Mouse (Mus musculus): ENCODE results near the gene Cnga3. TPM values are rescaled to one million over a fixed set of nuclear protein-coding genes. Genes with fewer than 3 reads are reported as not detected.

Gene Cnga3
- polyA plus RNA-seq, 1 experiment from 2014 or later: not detected

GRCm38 (mm10) chr1:37288181-37288935 is 74.1 kb downstream of the Cnga3 start:
- no peak overlapping the region for H3K27ac ChIP-seq (replicated peaks)
- WGBS: 64% methylated on average over 11 of the region's 11 CpGs
- no peak overlapping the region for H3K4me2 ChIP-seq

GRCm38 (mm10) chr1:37288941-37289340 is 74.7 kb downstream of the Cnga3 start:
- no peak overlapping the region for H3K4me2 ChIP-seq
- H3K9me3 ChIP-seq: no peaks in the 10 kb centered on the region
- H3K27me3 ChIP-seq: no peaks in the 10 kb centered on the region
- no peak overlapping the region for H3K27ac ChIP-seq (replicated peaks)
- no peaks in the 10 kb centered on the region for H3K36me3 ChIP-seq
- WGBS: 86% methylated on average over 7 of the region's 7 CpGs
- H3K4me3 ChIP-seq: no peak overlapping the region
- no peaks in the 10 kb centered on the region; the same call in 1 of the 2 replicates for H3K4me1 ChIP-seq (replicated peaks)
- H3K9ac ChIP-seq: no peak overlapping the region
- no peak for ATAC-seq (ENCODE audit: low read depth)

More at GRCm38 (mm10) chr1:37288181-37288935, 74.1 kb downstream of the Cnga3 start:
- Histone ChIP-seq H3K9ac (no peak overlapping the region), H3K4me1 (replicated peaks) (no peaks in the 10 kb centered on the region; the same call in 1 of the 2 replicates), H3K27me3 (no peaks in the 10 kb centered on the region), H3K9me3 (no peaks in the 10 kb centered on the region), H3K36me3 (no peaks in the 10 kb centered on the region), H3K4me3 (no peak overlapping the region)
- ATAC-seq (ENCODE audit: low read depth): no peak

GRCm38 (mm10) chr1:37296414-37296813 is 82.2 kb downstream of the Cnga3 start:
- no peaks in the 10 kb centered on the region for H3K27me3 ChIP-seq
- H3K9me3 ChIP-seq: no peaks in the 10 kb centered on the region
- H3K4me3 ChIP-seq: no peak overlapping the region
- no peak overlapping the region for H3K4me2 ChIP-seq
- H3K4me1 ChIP-seq (replicated peaks): peaks cover 12% of the 10 kb centered on the region
- no peaks in the 10 kb centered on the region for H3K36me3 ChIP-seq
- ATAC-seq (ENCODE audit: low read depth): no peak
- no peak overlapping the region for H3K27ac ChIP-seq (replicated peaks)
- 50% methylated on average over 1 of the region's 1 CpGs for WGBS
- H3K9ac ChIP-seq: no peak overlapping the region

- Histone ChIP-seq H3K9me3 (no peaks in the 10 kb centered on the region), H3K9ac (no peak overlapping the region), H3K4me1 (replicated peaks) (peaks cover 21% of the 10 kb centered on the region), H3K4me2 (no peak overlapping the region), H3K4me3 (no peak overlapping the region), H3K36me3 (no peaks in the 10 kb centered on the region), H3K27me3 (no peaks in the 10 kb centered on the region), H3K27ac (replicated peaks) (no peak overlapping the region)
- ATAC-seq (ENCODE audit: low read depth): no peak
- WGBS: 81% methylated on average over 2 of the region's 2 CpGs
These were observed 84.7 kb downstream of the Cnga3 start for GRCm38 (mm10) chr1:37298904-37299303.

GRCm38 (mm10) chr1:37299540-37300491 is 85.6 kb downstream of the Cnga3 start, which contains the start of gene Inpp4a:
TSS of gene Inpp4a (plus strand) at chr1:37299865.
- H3K9ac ChIP-seq: peak within 1 kb of the TSS; percentile 90
- peak within 1 kb of the TSS; percentile 70 for H3K4me2 ChIP-seq
- WGBS: under 1% methylated on average over 76 of the region's 77 CpGs
- H3K4me3 ChIP-seq: peak within 1 kb of the TSS; percentile 90
- no peaks in the 10 kb centered on the region for H3K27me3 ChIP-seq
- H3K9me3 ChIP-seq: no peaks in the 10 kb centered on the region
- ATAC-seq (ENCODE audit: low read depth): peak; percentile 95
- H3K36me3 ChIP-seq: no peaks in the 10 kb centered on the region
- H3K27ac ChIP-seq (replicated peaks): peak within 1 kb of the TSS; percentile 78
- peaks cover 21% of the 10 kb centered on the region for H3K4me1 ChIP-seq (replicated peaks)

GRCm38 (mm10) chr1:37300650-37301049 is 86.4 kb downstream of the Cnga3 start:
- peaks cover 21% of the 10 kb centered on the region for H3K4me1 ChIP-seq (replicated peaks)
- H3K4me3 ChIP-seq: peak overlapping the region; percentile 90
- H3K9me3 ChIP-seq: no peaks in the 10 kb centered on the region
- ATAC-seq (ENCODE audit: low read depth): no peak
- H3K4me2 ChIP-seq: peak overlapping the region; percentile 70
- WGBS: 61% methylated on average over 5 of the region's 5 CpGs
- H3K27ac ChIP-seq (replicated peaks): peak overlapping the region; percentile 78; the same call in 1 of the 2 replicates
- H3K36me3 ChIP-seq: no peaks in the 10 kb centered on the region
- no peaks in the 10 kb centered on the region for H3K27me3 ChIP-seq
- H3K9ac ChIP-seq: peak overlapping the region; percentile 90

- H3K4me1 ChIP-seq (replicated peaks): peaks cover 21% of the 10 kb centered on the region
- ATAC-seq (ENCODE audit: low read depth): no peak
- H3K9me3 ChIP-seq: no peaks in the 10 kb centered on the region
- H3K4me2 ChIP-seq: no peak overlapping the region
- no peak overlapping the region for H3K27ac ChIP-seq (replicated peaks)
- H3K9ac ChIP-seq: no peak overlapping the region
- no peak overlapping the region for H3K4me3 ChIP-seq
- H3K36me3 ChIP-seq: no peaks in the 10 kb centered on the region
- 77% methylated on average over 3 of the region's 3 CpGs for WGBS
- H3K27me3 ChIP-seq: no peaks in the 10 kb centered on the region
These were observed 88.6 kb downstream of the Cnga3 start for GRCm38 (mm10) chr1:37302801-37303200.

- 0 out of 2 replicates have a peak, but pooled peaks cover 6% of the 10 kb centered on the region for H3K9me3 ChIP-seq
- peaks cover 16% of the 10 kb centered on the region for H3K4me1 ChIP-seq (replicated peaks)
- WGBS: 75% methylated on average over 9 of the region's 9 CpGs
- H3K4me3 ChIP-seq: no peak overlapping the region
- no peak overlapping the region for H3K27ac ChIP-seq (replicated peaks)
- no peaks in the 10 kb centered on the region for H3K27me3 ChIP-seq
- no peak overlapping the region for H3K4me2 ChIP-seq
- no peak overlapping the region for H3K9ac ChIP-seq
- ATAC-seq (ENCODE audit: low read depth): no peak
- 0 out of 2 replicates have a peak, but pooled peaks cover 3% of the 10 kb centered on the region for H3K36me3 ChIP-seq
These were observed 91.6 kb downstream of the Cnga3 start for GRCm38 (mm10) chr1:37305691-37306287.

- no peak overlapping the region for H3K27ac ChIP-seq (replicated peaks)
- 92% methylated on average over 2 of the region's 2 CpGs for WGBS
- H3K9ac ChIP-seq: no peak overlapping the region
- no peaks in the 10 kb centered on the region for H3K27me3 ChIP-seq
- H3K4me3 ChIP-seq: no peak overlapping the region
- H3K4me1 ChIP-seq (replicated peaks): no peaks in the 10 kb centered on the region; the same call in 1 of the 2 replicates
- no peak for ATAC-seq (ENCODE audit: low read depth)
- 0 out of 2 replicates have a peak, but pooled peaks cover 3% of the 10 kb centered on the region for H3K36me3 ChIP-seq
- H3K9me3 ChIP-seq: 0 out of 2 replicates have a peak, but pooled peaks cover 9% of the 10 kb centered on the region
- no peak overlapping the region for H3K4me2 ChIP-seq
These were observed 93.4 kb downstream of the Cnga3 start for GRCm38 (mm10) chr1:37307586-37307985.

GRCm38 (mm10) chr1:37308021-37308742 is 93.9 kb downstream of the Cnga3 start:
- Histone ChIP-seq H3K9me3 (0 out of 2 replicates have a peak, but pooled peaks cover 9% of the 10 kb centered on the region), H3K9ac (no peak overlapping the region), H3K4me1 (replicated peaks) (no peaks in the 10 kb centered on the region; the same call in 1 of the 2 replicates), H3K27me3 (no peaks in the 10 kb centered on the region), H3K4me2 (no peak overlapping the region), H3K4me3 (no peak overlapping the region), H3K36me3 (0 out of 2 replicates have a peak, but pooled peaks cover 3% of the 10 kb centered on the region), H3K27ac (replicated peaks) (no peak overlapping the region)
- no peak for ATAC-seq (ENCODE audit: low read depth)
- WGBS: 89% methylated on average over 8 of the region's 8 CpGs

- H3K4me3 ChIP-seq: no peak overlapping the region
- H3K9ac ChIP-seq: no peak overlapping the region
- no peak for ATAC-seq (ENCODE audit: low read depth)
- WGBS: 79% methylated on average over 3 of the region's 3 CpGs
- no peak overlapping the region for H3K27ac ChIP-seq (replicated peaks)
- H3K27me3 ChIP-seq: no peaks in the 10 kb centered on the region
- 0 out of 2 replicates have a peak, but pooled peaks cover 3% of the 10 kb centered on the region for H3K36me3 ChIP-seq
- no peaks in the 10 kb centered on the region; the same call in 1 of the 2 replicates for H3K4me1 ChIP-seq (replicated peaks)
- H3K4me2 ChIP-seq: no peak overlapping the region
- H3K9me3 ChIP-seq: 0 out of 2 replicates have a peak, but pooled peaks cover 9% of the 10 kb centered on the region
These were observed 94.5 kb downstream of the Cnga3 start for GRCm38 (mm10) chr1:37308743-37309100.

Data from neural tube, embryonic 13.5 days (tissue).